Mouse (Mus musculus): ENCODE results near the gene Pkp2.
"Not testable (repeated sequence)": the region's sequence is repeated elsewhere in the genome, so short reads cannot be mapped to it uniquely, and the experiment has no call there.

DNA sequence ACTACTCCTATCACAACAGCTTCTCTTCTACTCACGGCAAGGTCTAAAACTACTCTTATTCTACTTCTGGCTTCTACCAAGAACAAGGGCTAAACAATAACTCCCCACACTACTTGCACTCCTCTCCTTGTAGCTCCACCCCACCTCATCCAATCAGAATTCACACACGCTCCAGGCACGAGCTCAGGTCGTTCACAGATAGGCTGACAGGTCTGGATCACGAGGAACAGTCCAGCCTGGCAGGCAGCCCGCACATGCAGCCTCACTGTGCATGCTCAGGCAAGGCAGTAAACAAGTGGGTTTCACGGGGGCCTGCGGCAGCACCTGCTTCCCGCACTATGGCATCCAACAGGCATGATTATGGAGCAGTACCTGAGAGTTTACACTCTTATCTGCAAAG lies 23.6 kb downstream of the Pkp2 start:
- not testable (repeated sequence) for TF ChIP-seq CTCF (conservative IDR thresholded peaks at IDR 0.05; ENCODE audit: insufficient read depth, insufficient read length, low read depth, low read length); POLR2A (IDR thresholded peaks at IDR 0.05; ENCODE audit: low read depth, low read length)

Measured in kidney, adult 2 months (tissue).